Mouse (Mus musculus): ENCODE data around the gene Cc2d2b.

- TF ChIP-seq POLR2A (IDR thresholded peaks at IDR 0.05; ENCODE audit: insufficient read length, low read depth) (no peak), MAX (IDR thresholded peaks at IDR 0.05; ENCODE audit: low read depth) (no peak), MYOG (IDR thresholded peaks at IDR 0.05; ENCODE audit: control insufficient read depth in 1 of 3, insufficient read depth in 1 of 3, insufficient read length in 2 of 3, low read depth in 2 of 3) (no peak), MYOD1 (IDR thresholded peaks at IDR 0.05; ENCODE audit: control insufficient read depth in 1 of 3, insufficient read length in 2 of 3, low read depth in 2 of 3) (no peak), TCF3 (IDR thresholded peaks at IDR 0.05; ENCODE audit: insufficient read length, low read depth) (no peak), CEBPB (IDR thresholded peaks at IDR 0.05; ENCODE audit: insufficient read depth, poor library complexity, severe bottlenecking) (no peak), USF1 (IDR thresholded peaks at IDR 0.05; ENCODE audit: low read depth) (no peak), E2F4 (IDR thresholded peaks at IDR 0.05; ENCODE audit: insufficient read depth) (no peak), POLR2AphosphoS2 (IDR thresholded peaks at IDR 0.05; ENCODE audit: insufficient read length, low read depth) (no peak), TCF12 (IDR thresholded peaks at IDR 0.05; ENCODE audit: insufficient read depth, poor library complexity, severe bottlenecking) (no peak)
These were observed 69.5 kb downstream of the Cc2d2b start for GRCm38 (mm10) chr19:40817901-40818532.
